Mouse (Mus musculus): ENCODE results near the gene Copb2. TPM values are rescaled to one million over a fixed set of nuclear protein-coding genes. Genes with fewer than 3 reads are reported as not detected.

Gene Copb2
- total RNA-seq, 2 experiments from 2014 or later = 55.8 to 70.3 TPM

DNA sequence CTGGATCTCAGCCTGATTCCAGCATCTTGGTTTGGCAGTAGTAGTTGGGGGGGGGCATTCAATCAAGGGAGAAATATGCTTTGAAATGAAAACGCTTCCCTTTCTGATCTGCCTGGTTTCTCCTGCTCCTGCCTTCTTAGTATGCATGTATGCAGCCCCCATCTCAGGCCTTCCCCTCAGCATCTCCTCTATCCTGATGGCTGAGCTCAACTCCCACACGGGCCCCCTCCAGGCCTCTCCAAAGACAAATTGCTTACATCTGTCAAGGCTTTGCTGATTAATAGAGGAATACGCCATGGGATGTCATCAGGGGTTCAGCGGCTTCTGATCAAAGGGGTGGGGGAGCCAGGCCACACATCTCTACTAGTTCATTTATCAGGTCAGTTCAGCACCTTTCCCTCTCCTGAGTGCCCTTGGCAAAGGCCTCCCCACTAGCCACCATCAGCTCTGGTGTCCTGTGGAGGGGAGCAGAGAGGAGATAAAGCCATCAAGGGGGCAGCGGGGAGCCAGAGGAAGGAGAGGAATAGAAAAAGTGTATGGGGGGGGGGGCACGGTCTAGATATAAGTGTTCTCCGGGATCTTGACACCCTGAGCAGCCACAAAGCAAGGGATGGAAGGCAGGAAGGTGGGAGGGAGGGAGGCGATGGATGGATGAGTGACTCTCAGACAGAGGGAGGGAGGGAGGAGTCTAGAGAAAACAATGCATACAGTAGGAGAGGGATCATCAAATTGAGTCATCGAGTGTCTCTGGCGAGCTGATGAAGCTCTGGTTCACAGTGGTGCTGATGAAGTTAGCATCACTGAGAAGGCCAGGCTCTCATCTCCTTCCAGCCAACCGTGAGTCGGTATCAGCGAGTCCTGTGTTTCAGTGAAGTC lies 70.0 kb downstream of the Copb2 start:
- ATAC-seq (replicated peaks; ENCODE audit: low FRiP score, poor library complexity, severe bottlenecking) = no peak

Other genes with a start within 250 kb of the Copb2 start
- 0.84 and 5.2 TPM in 2 replicates for gene Rbp1, start 140.8 kb upstream of the Copb2 start, total RNA-seq (2015; ENCODE audit: low replicate concordance)
- 0.70 TPM in 1 of 2 replicates, not detected in the other for gene Rbp1, start 140.8 kb upstream of the Copb2 start, total RNA-seq (2017; ENCODE audit: low replicate concordance)
- not detected in 2 replicates for gene Rbp2, start 77.6 kb upstream of the Copb2 start, total RNA-seq (2015; ENCODE audit: low replicate concordance)
- not detected in 2 replicates for gene Rbp2, start 77.6 kb upstream of the Copb2 start, total RNA-seq (2017; ENCODE audit: low replicate concordance)
- 3.3 and 9.6 TPM in 2 replicates for gene Mrps22, start 37.9 kb downstream of the Copb2 start, total RNA-seq (2015; ENCODE audit: low replicate concordance)
- 15.9 and 25.6 TPM in 2 replicates for gene Mrps22, start 37.9 kb downstream of the Copb2 start, total RNA-seq (2017; ENCODE audit: low replicate concordance)

Measured in erythroblast, adult 5-6 weeks (primary cell).